Mouse (Mus musculus): ENCODE results near the gene Commd1.

GRCm38 (mm10) chr11:23017943-23018342 is 35.8 kb upstream of the Commd1 start:
- TF ChIP-seq CTCF (conservative IDR thresholded peaks at IDR 0.05; ENCODE audit: insufficient read depth, insufficient read length, low read depth, low read length): no peak
- no peak for TF ChIP-seq POLR2A (IDR thresholded peaks at IDR 0.05; ENCODE audit: low read depth, low read length)

Measured in kidney, adult 2 months (tissue).